Mouse (Mus musculus): ENCODE results near the gene Pdlim1.

- no peak for TF ChIP-seq CTCF (IDR thresholded peaks at IDR 0.05; ENCODE audit: borderline replicate concordance, control insufficient read depth, extremely low read depth, insufficient read depth, low read length, poor library complexity)
- TF ChIP-seq POLR2A (IDR thresholded peaks at IDR 0.05; ENCODE audit: control insufficient read depth, extremely low read depth, insufficient read depth, low read length, poor library complexity): no peak
Observed at GRCm38 (mm10) chr19:40307550-40307949, 35.9 kb upstream of the Pdlim1 start.
